Mouse (Mus musculus): ENCODE data around the gene Xylt1. TPM values are rescaled to one million over a fixed set of nuclear protein-coding genes. Genes with fewer than 3 reads are reported as not detected.
A peak's percentile ranks its signal among the peaks of the same experiment; 100 is the strongest.

The Xylt1 gene
- polyA plus RNA-seq, 1 experiment from 2014 or later, result 1.4 TPM

DNA sequence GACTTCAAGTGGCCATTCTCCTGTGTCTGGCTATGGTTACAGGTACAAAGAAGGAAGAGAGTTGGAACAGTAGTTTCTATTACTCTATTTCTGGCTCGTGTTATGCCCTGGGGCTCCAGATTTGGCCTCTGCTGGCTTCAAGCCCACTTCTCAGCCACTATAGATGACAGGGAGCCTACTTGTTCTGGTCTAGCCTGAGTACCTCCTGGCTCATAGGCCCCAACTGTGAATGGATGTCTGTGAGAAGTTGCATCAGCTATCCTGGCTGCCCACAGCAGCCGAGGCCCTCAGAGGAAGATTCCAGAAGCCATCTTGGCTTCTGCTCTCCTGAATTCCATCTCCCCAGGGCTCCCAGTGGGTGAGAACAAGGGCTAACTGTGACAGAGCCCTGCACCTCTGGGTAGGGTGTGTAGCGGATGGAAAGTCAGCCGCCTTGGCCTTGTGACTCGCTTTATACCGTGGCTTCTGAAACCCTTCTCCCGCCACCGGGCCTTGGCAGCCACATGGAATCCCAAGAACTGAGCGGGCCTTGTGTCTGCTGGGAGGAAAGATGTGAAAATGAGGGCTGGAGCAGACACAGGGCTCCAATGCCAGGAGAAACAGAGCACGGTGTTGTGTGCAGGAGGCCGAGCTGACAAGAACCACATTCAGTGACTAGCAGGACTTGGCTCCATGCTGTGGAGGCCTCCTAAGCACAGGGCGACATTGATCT is 55.1 kb downstream of the Xylt1 start:
- WGBS, result 75% methylated on average over 12 of the region's 12 CpGs
- Histone ChIP-seq H3K9ac (no peak overlapping the region), H3K4me2 (no peak overlapping the region), H3K27me3 (replicated peaks) (no peaks in the 10 kb centered on the region), H3K36me3 (no peaks in the 10 kb centered on the region), H3K4me3 (no peak overlapping the region), H3K27ac (ENCODE audit: poor library complexity, severe bottlenecking) (peak overlapping the region; percentile 28), H3K4me1 (replicated peaks) (peaks cover 38% of the 10 kb centered on the region), H3K9me3 (replicated peaks) (no peaks in the 10 kb centered on the region)
- no peak for ATAC-seq (ENCODE audit: insufficient number of reproducible peaks, low FRiP score)

DNA sequence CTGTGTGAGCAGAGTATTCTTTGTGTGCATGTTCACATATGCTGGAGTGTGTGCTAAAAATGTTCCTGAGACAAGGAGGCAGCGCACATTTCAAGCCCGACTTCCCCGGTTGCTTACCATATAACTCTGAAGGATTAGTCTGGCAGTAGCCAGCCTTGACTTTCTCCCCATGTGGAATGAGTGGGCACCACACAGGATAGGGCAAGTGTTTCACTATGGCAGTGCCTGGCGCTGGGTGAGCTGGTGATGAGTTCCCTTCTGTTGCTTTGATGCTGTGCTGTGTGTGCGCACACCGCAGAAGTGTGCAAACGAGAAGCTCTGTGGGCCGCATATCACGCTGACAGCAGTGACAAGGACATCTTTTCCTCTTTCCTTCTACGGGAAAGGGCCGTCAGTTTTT is 56.1 kb downstream of the Xylt1 start:
- WGBS, result 81% methylated on average over 11 of the region's 11 CpGs
- H3K27me3 ChIP-seq (replicated peaks), result no peaks in the 10 kb centered on the region
- no peak overlapping the region for H3K27ac ChIP-seq (ENCODE audit: poor library complexity, severe bottlenecking)
- H3K9ac ChIP-seq, result no peak overlapping the region
- H3K4me1 ChIP-seq (replicated peaks), result peaks cover 40% of the 10 kb centered on the region
- H3K4me2 ChIP-seq, result no peak overlapping the region
- no peaks in the 10 kb centered on the region for H3K36me3 ChIP-seq
- H3K9me3 ChIP-seq (replicated peaks), result no peaks in the 10 kb centered on the region
- no peak for ATAC-seq (ENCODE audit: insufficient number of reproducible peaks, low FRiP score)
- H3K4me3 ChIP-seq, result no peak overlapping the region

DNA sequence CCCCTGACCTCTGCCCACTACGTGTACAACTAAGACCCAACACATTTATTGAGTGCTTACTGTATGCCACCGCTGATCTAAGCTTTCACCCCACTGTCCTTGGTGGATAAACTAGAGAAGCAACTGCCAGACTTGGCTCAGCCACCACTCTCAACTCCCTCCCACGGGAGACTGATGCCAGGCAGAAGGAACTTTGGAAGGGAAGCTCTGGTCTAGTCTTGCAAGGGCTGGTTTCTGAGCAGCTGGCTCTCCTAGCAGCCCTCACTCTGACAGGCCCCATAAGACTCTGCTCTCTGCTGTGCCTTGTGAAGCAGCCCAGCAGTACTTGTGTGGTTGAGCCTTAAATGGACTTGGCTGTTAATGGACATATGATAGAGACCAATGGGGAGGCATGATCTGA is 60.2 kb downstream of the Xylt1 start:
- Histone ChIP-seq H3K9me3 (replicated peaks) (no peaks in the 10 kb centered on the region), H3K27ac (ENCODE audit: poor library complexity, severe bottlenecking) (no peak overlapping the region), H3K36me3 (no peaks in the 10 kb centered on the region), H3K27me3 (replicated peaks) (no peaks in the 10 kb centered on the region), H3K9ac (no peak overlapping the region), H3K4me2 (no peak overlapping the region), H3K4me1 (replicated peaks) (peaks cover 35% of the 10 kb centered on the region), H3K4me3 (no peak overlapping the region)
- 70% methylated on average over 3 of the region's 3 CpGs for WGBS
- no peak for ATAC-seq (ENCODE audit: insufficient number of reproducible peaks, low FRiP score)

DNA sequence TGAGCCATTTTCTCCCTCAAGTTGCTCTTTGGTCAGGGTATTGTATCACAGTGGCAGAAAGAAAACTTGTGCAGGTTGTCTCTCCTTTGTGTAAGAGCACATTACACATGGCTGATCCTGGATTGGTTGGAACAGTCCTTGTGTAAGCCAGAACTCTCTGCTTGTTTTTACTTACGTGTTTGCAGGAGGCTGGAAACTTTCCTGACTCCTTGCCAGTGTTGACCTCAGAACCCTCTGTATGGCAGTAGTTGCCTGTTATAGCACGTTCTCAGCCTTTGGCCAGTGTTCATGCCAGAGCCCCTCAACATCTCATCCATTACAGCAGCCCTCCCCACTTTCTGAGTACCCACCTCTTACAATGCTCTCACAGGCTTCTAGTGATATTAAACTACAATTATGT is 61.9 kb downstream of the Xylt1 start:
- H3K27ac ChIP-seq (ENCODE audit: poor library complexity, severe bottlenecking), result no peak overlapping the region
- peaks cover 28% of the 10 kb centered on the region for H3K4me1 ChIP-seq (replicated peaks)
- 71% methylated on average over 2 of the region's 2 CpGs for WGBS
- no peaks in the 10 kb centered on the region for H3K36me3 ChIP-seq
- H3K9ac ChIP-seq, result no peak overlapping the region
- no peaks in the 10 kb centered on the region for H3K27me3 ChIP-seq (replicated peaks)
- no peak for ATAC-seq (ENCODE audit: insufficient number of reproducible peaks, low FRiP score)
- H3K4me2 ChIP-seq, result no peak overlapping the region
- H3K9me3 ChIP-seq (replicated peaks), result no peaks in the 10 kb centered on the region
- H3K4me3 ChIP-seq, result no peak overlapping the region

DNA sequence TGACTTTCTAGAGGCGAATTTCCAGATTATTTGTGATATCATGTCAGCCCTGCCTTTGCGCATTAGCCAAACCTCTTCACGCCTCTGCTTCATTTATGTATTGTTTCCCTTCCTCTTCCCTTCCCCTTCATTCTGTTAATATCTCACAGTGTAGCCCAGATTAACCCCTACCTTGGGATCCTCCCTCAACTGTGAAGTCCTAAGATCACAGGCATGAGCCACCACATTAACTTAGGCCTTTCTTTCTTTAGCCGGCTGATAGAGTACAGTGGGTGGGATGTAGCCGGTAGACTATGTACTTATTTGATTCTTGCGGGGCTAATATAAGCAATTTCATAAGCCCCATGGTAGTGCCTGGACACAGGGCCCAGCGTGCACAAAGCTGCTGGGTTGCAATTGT is 62.4 kb downstream of the Xylt1 start:
- Histone ChIP-seq H3K27ac (ENCODE audit: poor library complexity, severe bottlenecking) (no peak overlapping the region), H3K36me3 (no peaks in the 10 kb centered on the region), H3K9me3 (replicated peaks) (no peaks in the 10 kb centered on the region), H3K4me3 (no peak overlapping the region), H3K4me1 (replicated peaks) (peaks cover 28% of the 10 kb centered on the region), H3K27me3 (replicated peaks) (no peaks in the 10 kb centered on the region), H3K4me2 (no peak overlapping the region), H3K9ac (no peak overlapping the region)
- 88% methylated on average over 7 of the region's 7 CpGs for WGBS
- ATAC-seq (ENCODE audit: insufficient number of reproducible peaks, low FRiP score), result no peak

DNA sequence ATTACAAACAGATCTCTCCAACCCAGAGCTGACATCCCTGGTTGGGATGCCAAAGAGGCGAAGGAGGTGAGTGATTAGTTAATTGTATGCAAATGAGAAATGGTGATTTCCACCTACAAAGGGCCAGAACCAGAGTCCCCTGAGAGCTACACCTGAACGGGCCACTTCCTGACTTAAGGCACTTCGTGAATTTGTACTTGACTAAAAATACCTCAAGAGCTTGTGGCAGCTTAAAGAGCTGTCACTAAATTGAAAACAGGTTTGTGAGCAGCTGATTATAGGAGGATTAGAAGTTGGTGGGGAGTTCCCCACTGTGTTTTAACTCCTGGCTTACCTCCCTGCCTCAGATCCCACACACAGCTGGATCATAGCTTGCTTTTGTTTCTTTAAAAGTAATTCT is 64.7 kb downstream of the Xylt1 start:
- WGBS, result 16% methylated on average over 3 of the region's 3 CpGs
- H3K4me3 ChIP-seq, result no peak overlapping the region
- no peak overlapping the region for H3K4me2 ChIP-seq
- no peak overlapping the region for H3K9ac ChIP-seq
- ATAC-seq (ENCODE audit: insufficient number of reproducible peaks, low FRiP score), result no peak
- no peaks in the 10 kb centered on the region for H3K27me3 ChIP-seq (replicated peaks)
- peak overlapping the region; percentile 56; the same call in 1 of the 2 replicates for H3K27ac ChIP-seq (ENCODE audit: poor library complexity, severe bottlenecking)
- no peaks in the 10 kb centered on the region for H3K36me3 ChIP-seq
- no peaks in the 10 kb centered on the region for H3K9me3 ChIP-seq (replicated peaks)
- H3K4me1 ChIP-seq (replicated peaks), result peaks cover 29% of the 10 kb centered on the region

DNA sequence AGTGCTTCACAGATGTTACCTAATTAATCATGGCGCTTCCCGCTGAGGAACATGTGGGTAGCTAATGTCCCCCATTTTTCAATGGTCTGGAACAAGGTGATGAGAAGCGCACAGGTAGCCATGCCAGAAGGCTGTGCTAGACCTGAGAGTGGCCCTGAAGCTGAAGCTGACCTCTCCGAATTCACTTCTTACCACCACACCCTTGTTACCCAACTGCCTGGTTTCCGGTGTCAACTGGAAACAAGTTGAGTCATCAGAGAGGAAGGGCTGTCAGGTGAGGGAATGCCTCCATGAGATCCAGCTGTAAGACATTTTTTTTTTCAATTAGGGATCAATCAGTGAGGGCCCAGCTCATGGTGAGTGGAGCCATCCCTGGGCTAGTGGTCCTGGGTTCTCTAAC is 68.8 kb downstream of the Xylt1 start:
- no peaks in the 10 kb centered on the region for H3K27me3 ChIP-seq (replicated peaks)
- WGBS, result 96% methylated on average over 5 of the region's 5 CpGs
- peaks cover 40% of the 10 kb centered on the region for H3K4me1 ChIP-seq (replicated peaks)
- no peaks in the 10 kb centered on the region for H3K9me3 ChIP-seq (replicated peaks)
- no peak overlapping the region for H3K4me3 ChIP-seq
- H3K4me2 ChIP-seq, result no peak overlapping the region
- H3K27ac ChIP-seq (ENCODE audit: poor library complexity, severe bottlenecking), result no peak overlapping the region
- no peak overlapping the region for H3K9ac ChIP-seq
- H3K36me3 ChIP-seq, result no peaks in the 10 kb centered on the region
- no peak for ATAC-seq (ENCODE audit: insufficient number of reproducible peaks, low FRiP score)

DNA sequence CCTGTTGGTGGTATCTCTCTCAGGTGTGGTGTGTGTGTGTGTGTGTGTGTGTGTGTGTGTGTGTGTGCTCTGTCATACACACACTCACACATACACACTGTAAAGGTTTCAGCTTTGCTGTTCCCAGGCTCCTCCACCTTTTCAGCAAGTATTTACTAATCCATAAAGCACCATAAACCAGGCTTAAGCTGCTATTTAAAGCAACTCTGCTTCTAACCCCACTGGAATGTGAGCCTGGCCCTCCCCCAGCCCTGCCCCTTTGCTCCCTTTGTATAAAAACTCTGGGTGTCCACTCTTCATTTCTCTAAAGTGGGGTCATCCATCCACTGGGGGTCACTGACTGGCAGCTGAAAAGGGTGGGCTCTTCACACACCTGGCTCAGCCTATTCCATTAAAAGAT is 70.4 kb downstream of the Xylt1 start:
- Histone ChIP-seq H3K27ac (ENCODE audit: poor library complexity, severe bottlenecking) (peak overlapping the region; percentile 56), H3K4me2 (peak overlapping the region; percentile 22; the same call in 1 of the 2 replicates)

DNA sequence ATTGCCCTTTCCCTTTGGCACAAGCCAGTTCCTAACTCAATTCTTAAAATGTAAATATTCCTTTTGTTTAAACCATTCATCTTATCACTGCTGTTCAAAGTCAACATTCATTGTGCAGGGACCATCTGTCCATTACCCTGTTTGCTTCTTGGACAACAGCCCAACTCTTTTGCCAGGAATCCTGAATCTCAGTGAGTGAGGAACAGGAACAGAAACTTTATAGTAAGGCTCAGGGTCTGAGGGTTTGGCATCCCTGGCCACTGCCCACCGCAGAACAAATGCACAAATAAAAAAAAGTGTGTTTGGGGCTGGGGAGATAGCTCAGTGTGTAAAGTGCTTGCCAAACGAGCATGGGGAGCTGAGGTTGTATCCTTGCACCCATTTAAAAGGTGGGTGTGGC is 71.5 kb downstream of the Xylt1 start:
- WGBS, result 49% methylated on average over 2 of the region's 2 CpGs
- H3K9ac ChIP-seq, result no peak overlapping the region
- no peak overlapping the region for H3K4me2 ChIP-seq
- no peaks in the 10 kb centered on the region for H3K36me3 ChIP-seq
- no peaks in the 10 kb centered on the region for H3K9me3 ChIP-seq (replicated peaks)
- no peak overlapping the region for H3K4me3 ChIP-seq
- H3K27ac ChIP-seq (ENCODE audit: poor library complexity, severe bottlenecking), result no peak overlapping the region
- ATAC-seq (ENCODE audit: insufficient number of reproducible peaks, low FRiP score), result no peak
- peaks cover 23% of the 10 kb centered on the region for H3K4me1 ChIP-seq (replicated peaks)
- H3K27me3 ChIP-seq (replicated peaks), result no peaks in the 10 kb centered on the region

More for the DNA sequence above, 70.4 kb downstream of the Xylt1 start:
- H3K9ac ChIP-seq, result no peak overlapping the region
- ATAC-seq (ENCODE audit: insufficient number of reproducible peaks, low FRiP score), result no peak
- no peaks in the 10 kb centered on the region for H3K27me3 ChIP-seq (replicated peaks)
- H3K4me1 ChIP-seq (replicated peaks), result peaks cover 24% of the 10 kb centered on the region
- H3K36me3 ChIP-seq, result no peaks in the 10 kb centered on the region
- H3K9me3 ChIP-seq (replicated peaks), result no peaks in the 10 kb centered on the region
- no peak overlapping the region for H3K4me3 ChIP-seq

DNA sequence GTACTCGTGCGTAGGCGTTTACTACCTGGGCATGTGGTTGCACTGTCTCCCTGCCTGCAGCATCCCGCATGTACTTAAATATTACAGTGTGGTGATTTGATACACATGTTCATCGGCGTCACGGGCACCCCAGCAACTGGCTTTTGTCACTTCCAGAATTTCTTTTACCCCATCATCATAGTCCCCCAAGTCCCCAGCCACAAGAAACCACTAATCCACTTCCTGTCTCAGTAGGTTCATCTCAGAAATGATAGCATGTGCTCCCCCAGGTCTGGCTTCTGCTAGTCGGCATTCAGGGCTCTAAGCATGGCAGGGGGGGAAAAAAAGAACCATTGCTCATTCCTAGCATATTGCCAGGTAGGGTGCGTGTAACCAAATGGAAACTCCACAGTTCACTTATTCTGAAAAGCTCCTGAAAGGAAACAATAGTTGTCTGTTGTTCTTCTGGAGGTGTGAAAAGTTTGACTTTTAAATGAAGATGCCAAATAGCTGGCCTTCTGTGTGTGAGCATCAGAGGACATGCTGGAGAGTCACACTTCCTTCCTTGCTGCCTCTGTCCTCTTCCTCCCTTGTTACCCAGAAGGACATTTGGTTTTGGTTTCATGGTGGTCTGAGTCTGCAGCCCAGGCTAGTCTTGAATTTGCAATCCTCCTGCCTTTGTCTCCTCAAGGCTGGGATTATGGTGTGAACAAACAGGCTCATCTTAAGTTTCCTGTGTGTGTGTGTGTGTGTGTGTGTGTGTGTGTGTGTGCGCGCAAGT is 74.2 kb downstream of the Xylt1 start:
- no peak overlapping the region for H3K4me2 ChIP-seq
- H3K9ac ChIP-seq, result no peak overlapping the region
- 86% methylated on average over 11 of the region's 11 CpGs for WGBS
- peaks cover 23% of the 10 kb centered on the region for H3K4me1 ChIP-seq (replicated peaks)
- H3K4me3 ChIP-seq, result no peak overlapping the region
- no peaks in the 10 kb centered on the region for H3K36me3 ChIP-seq
- no peak for ATAC-seq (ENCODE audit: insufficient number of reproducible peaks, low FRiP score)
- H3K27me3 ChIP-seq (replicated peaks), result no peaks in the 10 kb centered on the region
- H3K9me3 ChIP-seq (replicated peaks), result no peaks in the 10 kb centered on the region
- H3K27ac ChIP-seq (ENCODE audit: poor library complexity, severe bottlenecking), result no peak overlapping the region

DNA sequence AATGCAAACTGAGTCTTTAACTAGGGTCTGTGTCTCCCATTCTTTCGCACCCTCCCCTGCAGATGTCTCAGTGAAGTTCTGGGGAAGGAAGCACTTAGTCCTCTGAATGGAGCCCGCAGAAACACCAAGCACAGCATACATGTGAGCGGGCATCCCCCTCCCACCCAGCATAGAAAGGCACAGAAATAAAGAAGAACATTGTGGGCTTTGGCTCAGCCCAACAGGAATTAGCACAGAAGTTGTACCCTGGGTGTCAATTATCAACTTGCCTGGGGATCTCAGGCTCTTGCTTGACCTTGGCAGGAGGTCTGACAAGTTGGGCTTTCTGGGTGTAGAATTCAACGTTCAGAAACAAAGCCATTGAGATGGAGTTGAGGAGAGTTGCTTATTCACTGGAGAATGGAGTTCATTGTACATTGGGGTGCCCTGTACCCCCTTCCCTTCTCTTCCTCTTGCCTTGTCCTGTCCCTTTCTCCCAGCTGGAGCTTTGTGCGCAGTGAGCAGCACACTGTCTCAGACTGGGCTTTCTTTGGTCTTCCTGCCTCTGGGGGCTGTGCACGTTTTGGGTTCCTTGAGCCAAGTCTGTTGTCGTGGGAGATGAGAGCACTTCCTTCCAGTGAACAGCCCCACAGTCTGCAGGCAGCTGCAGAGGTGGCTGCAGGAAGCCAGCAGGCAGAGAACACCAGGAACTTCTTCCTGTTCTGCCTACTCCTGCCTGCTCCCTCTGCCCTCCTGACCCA is 81.6 kb downstream of the Xylt1 start:
- 48% methylated on average over 7 of the region's 7 CpGs for WGBS
- no peak overlapping the region for H3K27ac ChIP-seq (ENCODE audit: poor library complexity, severe bottlenecking)
- ATAC-seq (ENCODE audit: insufficient number of reproducible peaks, low FRiP score), result peak; percentile 33; the same call in 1 of the 2 replicates
- no peaks in the 10 kb centered on the region for H3K36me3 ChIP-seq
- no peaks in the 10 kb centered on the region for H3K27me3 ChIP-seq (replicated peaks)
- H3K4me1 ChIP-seq (replicated peaks), result peaks cover 10% of the 10 kb centered on the region
- H3K9ac ChIP-seq, result no peak overlapping the region
- H3K4me2 ChIP-seq, result no peak overlapping the region
- H3K9me3 ChIP-seq (replicated peaks), result no peaks in the 10 kb centered on the region
- H3K4me3 ChIP-seq, result no peak overlapping the region
